Mouse (Mus musculus): Measurements from ENCODE around the gene Clta.
"Not testable (repeated sequence)": the region's sequence is repeated elsewhere in the genome, so short reads cannot be mapped to it uniquely, and the experiment has no call there.

The Clta gene

DNA sequence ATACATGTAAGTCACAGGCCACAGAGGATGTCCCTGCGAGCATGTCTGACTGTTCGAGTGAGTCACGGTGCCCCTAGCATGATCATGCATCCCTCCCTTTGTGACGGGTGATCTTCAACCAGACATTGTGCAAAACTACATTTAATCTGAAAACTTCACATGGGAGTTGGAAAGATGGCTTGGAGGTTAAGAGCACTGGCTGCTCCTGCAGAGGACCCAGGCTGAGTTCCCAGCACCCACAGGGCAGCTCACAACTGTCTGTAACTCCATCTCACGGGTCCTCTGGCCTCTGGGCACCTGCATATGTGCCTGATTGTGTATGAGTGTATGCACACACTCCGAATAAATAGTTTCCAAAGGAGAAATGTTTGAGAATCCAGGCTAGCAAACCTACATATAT, 20.0 kb downstream of the Clta start:
- no peak for ATAC-seq (ENCODE audit: low TSS enrichment)

GRCm38 (mm10) chr4:44025570-44025969, 21.3 kb downstream of the Clta start:
- ATAC-seq (ENCODE audit: low TSS enrichment) = no peak

- peak; percentile 90 for ATAC-seq (ENCODE audit: low TSS enrichment)
These were observed 24.3 kb downstream of the Clta start for GRCm38 (mm10) chr4:44028303-44029135.

DNA sequence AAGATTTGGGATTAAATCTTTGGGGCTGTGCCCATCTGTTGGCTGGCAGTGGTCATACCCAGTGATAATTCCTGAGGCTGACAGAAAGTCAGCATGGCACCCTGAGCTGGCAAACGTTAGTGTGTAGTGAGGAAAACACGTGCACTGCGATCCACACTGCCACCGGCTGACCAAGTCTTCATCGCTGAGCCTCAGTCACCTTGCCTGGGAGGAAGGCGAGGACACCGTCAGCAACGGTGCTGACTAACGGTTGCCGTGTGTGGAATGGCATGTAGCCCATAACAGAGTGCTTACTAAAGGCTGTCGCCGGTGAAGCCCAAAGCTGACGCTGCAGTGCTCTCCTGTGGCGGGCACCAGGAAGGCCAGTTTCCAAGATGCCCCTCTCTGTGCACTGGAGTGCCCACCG, 25.4 kb downstream of the Clta start:
- ATAC-seq (ENCODE audit: low TSS enrichment) = no peak

DNA sequence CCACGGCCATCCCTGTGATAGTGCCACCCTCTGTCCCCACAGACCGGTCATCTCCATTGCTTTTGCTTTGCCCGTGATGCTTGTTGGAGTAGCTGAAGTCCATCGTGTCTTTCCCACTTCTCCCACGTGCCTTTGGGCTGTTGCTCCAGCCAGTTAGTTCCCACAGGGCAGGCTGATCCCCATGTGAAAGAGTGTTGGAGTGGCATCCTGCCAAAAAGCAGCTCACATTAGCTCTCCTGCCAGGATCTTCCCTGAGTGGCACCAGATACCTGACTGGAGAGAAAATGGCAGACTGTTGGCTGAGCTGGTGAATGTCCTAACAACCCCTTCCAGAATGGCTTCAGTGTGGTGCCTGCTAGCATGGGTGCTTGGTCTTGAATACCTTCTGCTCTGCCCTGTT, 27.3 kb downstream of the Clta start:
- no peak for ATAC-seq (ENCODE audit: low TSS enrichment)

GRCm38 (mm10) chr4:44036455-44036854, 32.2 kb downstream of the Clta start:
- no peak for ATAC-seq (ENCODE audit: low TSS enrichment)

DNA sequence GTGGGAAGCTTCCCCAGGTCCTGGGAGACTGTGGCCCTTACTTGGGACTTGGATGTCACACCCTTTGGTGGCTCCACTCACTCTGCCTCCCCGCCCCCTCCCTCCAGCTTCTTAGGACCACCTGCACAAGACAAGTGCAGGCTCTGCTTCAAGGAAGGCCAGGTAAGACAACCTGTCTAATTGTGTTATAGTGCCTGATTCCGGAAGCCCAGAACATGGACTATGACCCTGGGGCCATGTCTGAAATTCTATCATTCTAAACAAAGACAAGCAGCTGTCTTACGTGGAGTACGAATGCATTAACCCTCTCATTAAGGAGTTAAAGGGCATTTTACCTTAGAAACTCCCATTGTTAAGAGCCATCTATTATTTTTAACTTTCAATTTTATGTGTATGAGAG, 36.5 kb downstream of the Clta start:
- no peak for ATAC-seq (ENCODE audit: low TSS enrichment)

- no peak for ATAC-seq (ENCODE audit: low TSS enrichment)
These were observed 38.2 kb downstream of the Clta start for GRCm38 (mm10) chr4:44042429-44042828.

DNA sequence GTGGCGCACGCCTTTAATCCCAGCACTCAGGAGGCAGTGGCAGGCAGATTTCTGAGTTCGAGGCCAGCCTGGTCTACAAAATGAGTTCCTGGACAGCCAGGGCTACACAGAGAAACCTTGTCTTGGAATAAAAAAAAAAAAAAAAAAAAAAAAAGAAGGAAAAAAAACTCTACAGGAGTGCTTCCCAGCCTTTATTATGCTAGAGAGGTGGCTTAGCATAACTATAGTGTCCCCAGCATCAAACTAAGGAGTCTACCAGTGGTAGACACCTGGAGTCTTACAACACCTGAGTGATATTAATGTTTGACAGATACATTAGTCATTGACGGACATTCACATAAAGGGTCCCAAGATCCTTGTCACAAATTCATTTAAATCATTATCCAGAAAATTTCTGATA, 38.9 kb downstream of the Clta start:
- ATAC-seq (ENCODE audit: low TSS enrichment) = not testable (repeated sequence)

DNA sequence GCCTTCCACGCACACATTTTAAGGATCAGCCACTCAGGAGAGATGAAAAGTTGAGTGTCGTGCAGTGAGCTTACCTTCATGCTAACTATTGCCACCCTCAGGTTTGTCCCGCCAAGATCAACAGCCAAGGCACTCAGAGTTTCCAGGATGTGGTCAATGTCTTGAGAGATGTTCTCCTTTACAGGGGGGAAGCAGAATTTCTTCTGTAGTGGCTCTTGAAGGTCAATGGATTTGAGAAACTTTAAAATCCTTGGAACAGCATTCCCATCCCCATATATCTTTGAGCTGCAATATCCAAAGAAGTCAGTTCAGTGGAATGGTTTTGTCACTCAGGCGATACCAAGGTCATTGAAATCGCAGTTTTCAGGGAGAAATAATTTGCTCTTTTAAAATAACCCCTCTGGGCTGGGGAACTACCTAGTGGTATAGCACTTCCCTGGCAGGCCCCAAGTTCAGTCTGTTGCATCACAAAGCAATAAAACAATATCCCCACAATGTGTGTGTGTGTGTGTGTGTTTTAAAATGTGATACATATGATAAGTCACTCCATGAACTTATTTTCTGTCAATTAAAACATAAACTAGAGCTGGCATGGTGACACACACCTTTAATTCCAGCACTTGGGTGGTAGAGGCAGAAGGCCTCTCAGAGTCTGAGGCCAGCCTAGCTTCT, 40.6 kb downstream of the Clta start:
- no peak for ATAC-seq (ENCODE audit: low TSS enrichment)

DNA sequence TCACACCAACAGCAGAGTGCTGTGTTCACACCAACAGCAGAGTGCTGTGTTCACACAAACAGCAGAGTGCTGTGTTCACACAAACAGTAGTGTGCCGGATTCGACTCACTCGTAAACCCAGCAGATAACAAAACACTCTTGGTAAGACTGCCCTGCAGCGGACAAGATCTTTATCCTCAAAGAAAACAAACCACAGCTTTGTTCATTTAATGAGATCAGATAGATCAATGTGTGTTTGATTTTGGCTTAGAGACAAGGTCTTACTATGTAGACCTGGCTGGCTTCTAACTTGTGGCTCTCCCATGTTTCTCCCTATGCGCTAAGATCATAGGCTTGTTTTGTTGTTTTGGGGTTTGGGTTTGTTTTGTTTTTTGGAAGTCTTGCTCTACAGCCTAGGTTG, 41.8 kb downstream of the Clta start:
- ATAC-seq (ENCODE audit: low TSS enrichment) = no peak

DNA sequence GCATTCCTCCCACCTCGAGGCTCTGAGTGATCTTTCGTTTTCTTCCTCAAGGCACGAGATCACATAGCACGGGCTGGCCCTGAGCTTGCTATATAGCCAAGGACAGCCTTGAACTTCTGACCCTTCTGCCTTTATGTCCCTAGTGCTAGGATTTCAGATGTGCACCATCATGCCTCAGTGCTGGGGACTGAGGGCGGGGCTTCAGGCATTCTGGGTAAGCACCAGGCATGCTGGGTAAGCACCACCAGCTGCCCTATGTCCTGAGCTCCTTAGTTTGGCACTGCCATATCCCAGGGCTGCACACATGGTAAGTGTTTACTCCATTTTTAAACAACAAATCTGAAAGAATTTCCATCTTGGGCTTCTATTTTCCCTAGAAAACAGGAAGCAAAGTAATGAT, 45.6 kb downstream of the Clta start:
- ATAC-seq (ENCODE audit: low TSS enrichment) = no peak

- no peak for ATAC-seq (ENCODE audit: low TSS enrichment)
These were observed 55.4 kb downstream of the Clta start for GRCm38 (mm10) chr4:44059674-44060073.

DNA sequence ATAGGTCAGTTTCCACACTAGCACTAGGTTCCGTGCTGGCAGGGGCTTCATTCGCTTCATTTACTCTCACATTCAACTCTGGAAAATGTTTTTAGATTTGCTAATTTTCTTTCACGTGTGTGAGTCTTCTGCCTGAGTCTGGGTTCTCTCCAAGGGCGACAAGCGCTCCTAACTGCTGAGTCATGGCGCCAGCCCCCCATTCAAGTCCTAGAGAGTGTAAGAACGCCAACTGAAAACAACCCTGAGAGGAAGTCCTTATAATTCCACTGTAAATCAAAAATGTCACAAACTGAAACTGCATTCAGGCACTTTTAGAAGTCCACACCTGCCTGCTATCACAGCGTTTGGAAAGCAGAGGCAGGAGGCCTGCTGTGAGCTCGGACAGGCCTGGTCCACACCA, 57.8 kb downstream of the Clta start:
- peak; percentile 42; the same call in 1 of the 2 replicates for ATAC-seq (ENCODE audit: low TSS enrichment)

GRCm38 (mm10) chr4:44062816-44063215, 58.6 kb downstream of the Clta start:
- ATAC-seq (ENCODE audit: low TSS enrichment) = peak; percentile 24

DNA sequence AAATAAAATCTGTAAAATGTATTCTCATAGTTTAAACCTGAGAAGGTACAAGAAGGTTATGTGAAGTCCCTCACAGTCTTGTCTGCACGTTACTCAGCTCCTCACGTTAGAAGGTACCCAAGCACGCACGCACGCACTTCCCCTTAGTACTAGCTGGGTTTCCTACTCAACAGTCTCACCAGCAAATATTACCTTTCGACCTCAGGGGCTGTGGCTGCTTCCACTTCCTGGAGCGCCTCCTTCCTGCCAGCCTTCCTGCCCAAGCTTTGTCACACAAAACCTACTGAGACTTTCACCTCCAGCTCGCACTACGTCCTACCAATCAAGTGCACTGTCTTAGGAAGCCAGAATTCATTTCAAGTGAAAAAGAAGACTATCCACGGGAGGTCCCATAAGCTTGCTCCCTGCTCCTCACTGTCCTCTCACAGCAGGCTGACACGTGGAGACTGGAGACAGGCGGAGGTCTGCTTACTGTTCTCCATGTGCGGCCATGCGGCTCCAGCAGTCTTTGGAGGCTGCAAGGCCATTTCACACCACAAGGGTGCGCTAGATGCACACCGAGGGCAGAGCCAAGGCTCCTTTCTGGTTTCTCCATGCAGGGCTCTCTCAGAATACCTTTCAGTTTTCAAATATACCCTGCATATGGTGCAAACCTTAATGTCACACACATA, 61.2 kb downstream of the Clta start:
- peak; percentile 84 for ATAC-seq (ENCODE audit: low TSS enrichment)

DNA sequence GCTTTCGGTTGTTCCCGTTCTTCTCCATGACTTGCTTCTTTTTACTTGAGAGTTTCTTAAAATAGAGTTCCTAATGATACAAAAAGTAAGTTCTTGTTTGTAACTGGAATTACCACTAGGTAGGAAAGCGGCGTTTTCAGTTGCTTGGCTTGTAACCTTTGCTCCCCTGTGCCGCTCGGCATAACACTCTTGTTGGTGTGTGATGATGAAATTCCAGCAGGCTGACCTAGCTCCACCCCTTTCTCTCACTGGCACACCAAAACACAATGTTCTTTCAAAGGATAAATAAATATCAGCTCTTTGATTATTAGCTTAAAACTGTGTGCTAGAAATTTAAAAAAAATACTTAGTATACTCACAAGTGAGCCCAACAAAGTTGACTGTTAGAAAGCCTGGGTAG, 62.6 kb downstream of the Clta start:
- ATAC-seq (ENCODE audit: low TSS enrichment) = no peak

DNA sequence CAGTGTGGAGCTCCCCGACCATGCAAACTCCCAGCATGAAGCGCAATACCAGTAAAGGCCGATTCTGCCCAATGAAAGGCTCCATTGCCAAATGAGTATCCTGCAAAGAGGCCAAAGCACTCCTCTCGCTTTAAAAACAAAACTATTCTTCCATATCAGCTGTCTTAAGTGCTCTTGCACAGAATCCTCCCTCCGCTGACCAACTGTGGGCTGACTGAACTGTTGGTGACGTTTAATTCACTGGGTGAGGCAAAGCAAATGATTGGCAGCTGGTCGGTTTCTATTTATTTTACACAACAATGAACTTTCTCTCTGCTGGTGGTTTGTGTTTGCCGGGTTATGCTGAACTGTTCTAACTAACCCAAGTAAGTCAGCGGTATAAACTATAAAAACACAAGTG, 64.5 kb downstream of the Clta start:
- no peak for ATAC-seq (ENCODE audit: low TSS enrichment)

GRCm38 (mm10) chr4:44069411-44069810, 65.2 kb downstream of the Clta start:
- ATAC-seq (ENCODE audit: low TSS enrichment) = no peak

DNA sequence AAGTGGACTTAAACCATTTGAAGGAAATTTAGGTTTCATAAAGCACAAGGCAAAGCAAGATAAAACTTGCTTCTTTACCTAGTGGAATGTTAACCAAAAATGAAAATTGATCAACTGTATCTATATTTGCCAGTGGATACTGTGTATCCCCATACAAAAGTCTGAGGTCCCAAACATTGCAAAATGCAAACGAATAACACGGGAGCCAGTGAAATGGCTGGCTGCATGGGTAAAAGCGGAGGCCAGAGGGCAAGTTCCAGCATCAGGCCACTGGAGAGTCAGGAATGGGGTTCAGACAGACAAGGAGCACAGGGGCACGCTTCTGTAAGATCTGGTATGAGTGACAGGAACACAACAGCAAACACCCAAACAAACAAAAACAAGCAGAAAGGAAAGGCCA, 66.4 kb downstream of the Clta start:
- no peak for ATAC-seq (ENCODE audit: low TSS enrichment)

DNA sequence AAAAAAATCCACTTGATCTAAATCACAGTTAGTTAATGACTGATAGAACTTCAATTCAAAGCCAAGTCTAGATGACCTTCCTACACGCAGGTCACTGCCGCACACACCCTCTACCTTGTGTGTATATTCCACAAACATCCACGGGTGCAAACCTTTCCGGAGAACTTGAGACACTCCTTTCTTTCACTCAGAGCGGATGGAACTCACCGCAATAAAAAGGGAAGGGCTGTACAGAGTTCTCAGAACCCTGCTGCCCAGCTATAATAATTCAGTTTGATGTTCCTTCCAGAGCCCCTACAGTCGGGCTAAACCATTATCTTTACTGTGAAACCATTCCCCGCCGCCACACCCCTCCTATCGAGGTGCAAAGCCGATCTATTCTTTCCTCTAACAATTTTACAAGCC, 67.5 kb downstream of the Clta start:
- ATAC-seq (ENCODE audit: low TSS enrichment) = peak; percentile 42

GRCm38 (mm10) chr4:44072146-44072872, 68.1 kb downstream of the Clta start:
- peak; percentile 97 for ATAC-seq (ENCODE audit: low TSS enrichment)
